Mouse (Mus musculus) liver, embryonic 16.5 days (tissue): ENCODE measurements at regions not wholly inside any gene's neighbourhood (a gene's known extent, or its start where the extent isn't known, plus 50 kb on each side); places are given as distances from the start of the nearest gene placed in this dataset.

Experiments used
- ATAC-seq: fragments of 200-750 bp; cut with Nextera tagmentation; 2 replicates; pipeline ENCODE4 v1.8.0; 2017; ENCODE audit warnings: low read depth, mild to moderate bottlenecking, moderate number of reproducible peaks, moderate library complexity
- H3K27ac ChIP-seq: fragments of 300-500 bp; sonication (generic); 2 replicates; pipeline ENCODE4 v1.5.1; 2014; ENCODE audit warnings: mild to moderate bottlenecking, low read length
- H3K27me3 ChIP-seq: fragments of 300-500 bp; sonication (generic); 2 replicates; pipeline ENCODE4 v1.6.1; 2014; ENCODE audit warnings: low read depth, low read length, mixed read lengths; ENCODE audit not compliant: control insufficient read depth, insufficient read depth
- H3K36me3 ChIP-seq: fragments of 300-500 bp; sonication (generic); 2 replicates; pipeline ENCODE4 v1.6.1; 2014; ENCODE audit warnings: mild to moderate bottlenecking; ENCODE audit not compliant: control insufficient read depth, insufficient read depth
- H3K4me1 ChIP-seq: fragments of 300-500 bp; sonication (generic); 2 replicates; pipeline ENCODE4 v1.6.1; 2014; ENCODE audit warnings: low read depth, low read length, mixed read lengths; ENCODE audit not compliant: control insufficient read depth
- H3K4me2 ChIP-seq: fragments of 300-500 bp; sonication (generic); 2 replicates; pipeline ENCODE4 v1.6.1; 2014; ENCODE audit warnings: low read depth, low read length, mixed read lengths
- H3K4me3 ChIP-seq: fragments of 300-500 bp; sonication (generic); 2 replicates; pipeline ENCODE4 v1.5.1; 2014; ENCODE audit warnings: low read depth, mild to moderate bottlenecking, low read length
- H3K9ac ChIP-seq: fragments of 300-500 bp; sonication (generic); 2 replicates; pipeline ENCODE4 v1.6.1; 2014; ENCODE audit warnings: low read depth, low read length
- H3K9me3 ChIP-seq: fragments of 300-500 bp; sonication (generic); replicated peaks from 2 replicates; pipeline ENCODE4 v1.6.1; 2016; ENCODE audit warnings: low read length; ENCODE audit not compliant: control insufficient read depth
- WGBS: fragments of 180-500 bp; shearing (Covaris S2); extraction: QIAGEN DNeasy Blood & Tissue Kit; methylation state at CpG from one replicate; pipeline ENCODE4 v1.1.7; 2014; ENCODE audit not compliant: insufficient replicate concordance; 5-methylcytosine and 5-hydroxymethylcytosine counted together

DNA sequence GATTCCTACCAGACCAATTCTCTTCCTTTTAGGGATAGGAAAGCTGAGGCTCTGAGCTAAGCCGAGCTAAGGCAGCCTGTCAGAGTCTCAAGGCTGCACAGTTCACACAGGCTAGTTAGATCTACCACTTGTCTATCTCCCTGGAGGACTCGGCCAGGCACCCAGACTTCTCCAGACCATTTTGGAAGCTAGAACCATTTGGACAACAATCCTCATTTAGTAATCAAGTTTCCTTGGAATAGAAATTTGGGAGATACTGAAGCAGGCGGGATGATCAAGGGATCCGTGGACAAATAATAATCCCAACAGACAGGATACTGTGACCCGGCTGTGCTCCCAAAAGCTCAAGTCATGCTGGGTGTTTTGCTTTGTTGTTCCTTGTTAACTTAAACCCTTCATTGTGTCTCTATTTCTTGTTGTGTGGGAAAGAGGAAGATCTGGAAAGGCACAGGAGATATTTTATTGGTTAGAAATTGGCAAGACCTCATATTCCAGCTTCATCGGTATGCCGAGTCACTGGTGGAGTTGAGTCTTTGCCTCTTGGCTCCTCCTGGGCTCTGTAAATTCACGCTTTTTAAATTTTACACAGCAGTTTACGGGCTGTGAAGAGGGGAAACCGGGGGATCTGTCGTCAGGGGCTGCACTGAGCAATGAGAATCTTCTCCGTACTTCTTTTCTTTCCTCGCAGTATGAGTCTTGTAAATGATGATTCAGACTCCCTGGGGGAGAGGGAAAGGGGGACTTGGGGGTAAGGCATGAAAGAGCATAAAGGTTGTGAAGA is 444.2 kb upstream of the Tnp1 start:
- no peak overlapping the region for H3K4me3 ChIP-seq
- H3K4me2 ChIP-seq: no peak overlapping the region
- WGBS: 62% methylated on average over 13 of the region's 13 CpGs
- H3K36me3 ChIP-seq: no peaks in the 10 kb centered on the region
- no peaks in the 10 kb centered on the region for H3K9me3 ChIP-seq
- no peak overlapping the region for H3K9ac ChIP-seq
- H3K27me3 ChIP-seq: no peaks in the 10 kb centered on the region
- H3K4me1 ChIP-seq: no peaks in the 10 kb centered on the region
- ATAC-seq: no peak
- H3K27ac ChIP-seq: no peak overlapping the region

DNA sequence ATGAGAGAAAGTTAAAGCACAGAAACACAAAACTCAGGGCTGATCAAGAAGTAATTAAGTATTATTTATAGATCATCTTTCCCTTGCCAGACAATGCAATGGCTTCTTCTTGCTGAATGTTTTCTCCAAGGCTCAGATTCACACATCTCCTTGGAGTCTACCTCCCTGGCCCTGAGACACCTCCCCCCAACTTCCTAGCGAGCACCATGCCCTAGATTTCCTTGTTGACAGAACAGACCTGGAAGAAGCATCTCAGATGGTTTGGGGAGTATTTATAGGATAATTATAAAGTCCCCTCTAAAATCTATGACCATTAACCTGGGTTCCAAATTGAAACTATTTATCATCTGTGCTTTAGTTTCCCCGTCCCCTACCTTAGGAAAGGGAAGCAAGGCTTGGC is 441.6 kb upstream of the Tnp1 start:
- H3K27ac ChIP-seq: no peak overlapping the region
- ATAC-seq: no peak
- no peaks in the 10 kb centered on the region for H3K36me3 ChIP-seq
- no peak overlapping the region for H3K9ac ChIP-seq
- no peak overlapping the region for H3K4me2 ChIP-seq
- 47% methylated on average over 2 of the region's 2 CpGs for WGBS
- H3K4me3 ChIP-seq: no peak overlapping the region
- H3K9me3 ChIP-seq: no peaks in the 10 kb centered on the region
- no peaks in the 10 kb centered on the region for H3K4me1 ChIP-seq
- H3K27me3 ChIP-seq: no peaks in the 10 kb centered on the region

DNA sequence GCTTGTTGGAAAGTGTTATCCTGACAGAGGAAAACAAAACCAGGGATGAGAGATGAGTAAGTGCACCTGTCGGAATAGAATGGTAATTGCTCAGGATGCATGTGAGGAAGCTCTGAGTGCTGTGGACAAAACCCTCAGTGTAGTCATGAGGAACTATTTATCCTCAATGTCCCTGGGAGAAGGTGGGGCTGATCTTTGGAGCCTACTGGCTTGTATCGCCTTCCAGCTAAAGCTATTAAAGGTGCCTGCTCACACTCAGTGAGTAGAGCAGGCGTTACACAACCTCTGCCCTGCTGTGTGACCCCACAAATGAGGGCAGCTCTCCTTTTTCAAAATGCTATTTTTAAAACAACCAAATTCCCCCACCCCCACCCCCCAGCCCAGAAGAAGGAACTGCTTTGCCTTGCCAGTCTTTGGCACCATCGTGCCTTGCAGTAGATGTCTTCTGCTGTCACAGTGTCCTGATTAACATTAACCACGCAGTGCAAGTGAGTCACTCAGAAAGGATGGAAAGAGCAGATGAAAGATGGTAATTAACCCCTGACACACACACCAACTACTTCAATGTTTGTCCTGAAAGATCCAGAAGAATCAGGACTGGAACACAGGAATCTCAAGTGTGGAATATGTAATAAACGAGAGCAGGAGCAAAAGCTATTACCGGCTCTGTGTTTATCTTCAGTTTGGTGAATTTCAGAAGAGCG is 440.8 kb upstream of the Tnp1 start:
- no peak for ATAC-seq
- Histone ChIP-seq H3K9me3 (no peaks in the 10 kb centered on the region), H3K4me2 (no peak overlapping the region), H3K9ac (no peak overlapping the region), H3K27me3 (no peaks in the 10 kb centered on the region), H3K4me1 (no peaks in the 10 kb centered on the region), H3K36me3 (no peaks in the 10 kb centered on the region), H3K27ac (no peak overlapping the region), H3K4me3 (no peak overlapping the region)
- WGBS: 52% methylated on average over 8 of the region's 8 CpGs

DNA sequence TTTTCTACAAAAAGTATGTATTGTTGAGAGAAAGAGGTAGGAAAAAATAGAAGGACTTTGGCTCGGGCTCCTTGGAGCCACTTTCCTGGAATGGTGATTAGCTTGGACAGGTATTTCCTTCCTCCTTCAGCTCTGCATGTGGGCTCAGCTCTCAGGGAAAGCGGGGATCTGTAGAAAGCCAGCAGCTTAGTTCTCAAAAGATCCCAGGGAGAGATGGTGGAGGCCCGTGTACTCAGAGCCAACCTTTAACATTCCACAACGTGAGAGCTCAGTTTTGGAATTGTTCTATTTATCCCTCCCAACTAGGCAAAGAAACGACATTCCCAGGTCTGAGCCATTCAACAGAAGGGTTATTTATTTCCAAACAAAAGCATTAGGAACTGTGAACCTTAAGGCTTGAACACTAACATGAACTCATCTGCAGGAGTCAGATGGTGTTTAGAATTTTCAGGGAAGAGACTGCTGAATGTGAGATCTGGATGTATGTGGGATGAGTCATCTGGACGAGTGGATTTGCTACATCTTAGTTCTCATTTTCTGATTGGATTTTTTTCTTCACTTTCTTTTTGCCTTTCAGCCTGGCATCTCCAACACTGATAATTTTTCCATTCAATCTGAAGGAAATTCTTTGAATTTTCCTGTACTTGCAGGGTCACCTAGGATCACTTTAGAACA is 428.6 kb upstream of the Tnp1 start:
- 33% methylated on average over 6 of the region's 6 CpGs for WGBS
- no peak overlapping the region for H3K27ac ChIP-seq
- no peaks in the 10 kb centered on the region for H3K36me3 ChIP-seq
- H3K4me1 ChIP-seq: no peaks in the 10 kb centered on the region
- H3K4me2 ChIP-seq: no peak overlapping the region
- H3K4me3 ChIP-seq: no peak overlapping the region
- H3K9ac ChIP-seq: no peak overlapping the region
- H3K9me3 ChIP-seq: no peaks in the 10 kb centered on the region
- no peaks in the 10 kb centered on the region for H3K27me3 ChIP-seq
- no peak for ATAC-seq

DNA sequence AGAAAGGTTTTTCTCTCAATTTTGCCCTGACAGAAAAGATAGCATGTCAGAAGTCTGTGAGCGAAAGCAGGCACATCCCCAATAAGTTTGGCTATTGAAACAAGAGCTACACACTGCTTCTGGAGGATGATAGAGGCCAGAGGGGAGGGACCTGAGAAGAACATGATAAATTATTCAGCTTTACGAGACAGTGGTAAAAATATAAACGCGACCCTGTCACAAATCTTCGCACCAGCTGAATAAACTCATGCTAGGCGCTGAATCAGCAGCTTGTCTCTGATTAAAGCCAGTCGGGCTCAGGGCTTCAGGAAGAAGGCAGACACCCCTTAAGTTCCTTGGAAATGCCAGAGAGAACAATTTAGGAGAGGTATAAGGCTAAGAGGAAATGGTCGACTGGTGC is 422.7 kb upstream of the Tnp1 start:
- Histone ChIP-seq H3K36me3 (no peaks in the 10 kb centered on the region), H3K9me3 (no peaks in the 10 kb centered on the region), H3K4me2 (no peak overlapping the region), H3K27ac (no peak overlapping the region), H3K9ac (no peak overlapping the region), H3K27me3 (no peaks in the 10 kb centered on the region), H3K4me3 (no peak overlapping the region), H3K4me1 (no peaks in the 10 kb centered on the region)
- no peak for ATAC-seq
- WGBS: 56% methylated on average over 8 of the region's 8 CpGs

GRCm38 (mm10) chr1:73428101-73428500 is 412.4 kb upstream of the Tnp1 start:
- Histone ChIP-seq H3K36me3 (no peaks in the 10 kb centered on the region), H3K27me3 (no peaks in the 10 kb centered on the region), H3K27ac (no peak overlapping the region), H3K4me3 (no peak overlapping the region), H3K9ac (no peak overlapping the region), H3K9me3 (no peaks in the 10 kb centered on the region), H3K4me1 (no peaks in the 10 kb centered on the region), H3K4me2 (no peak overlapping the region)
- no peak for ATAC-seq
- WGBS: 65% methylated on average over 4 of the region's 4 CpGs

DNA sequence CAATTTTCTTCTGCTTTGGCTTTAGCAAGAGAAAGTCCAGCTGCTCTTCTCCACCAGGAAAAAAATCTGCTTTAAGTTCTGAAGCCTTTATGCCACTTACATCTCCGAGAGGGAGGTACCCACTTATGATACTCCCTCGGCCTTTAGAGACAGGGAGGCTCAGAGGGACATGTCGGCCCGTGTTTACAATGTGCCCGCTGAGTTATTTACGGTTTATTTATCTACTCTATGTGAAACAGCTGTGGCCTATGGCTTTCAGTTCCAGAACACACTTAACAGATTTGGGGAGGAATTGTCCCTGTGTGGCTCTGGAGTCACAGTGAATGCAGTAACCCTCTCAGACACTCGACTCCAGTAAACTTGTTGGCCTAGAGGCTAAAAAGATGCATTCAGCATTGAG is 409.3 kb upstream of the Tnp1 start:
- H3K27ac ChIP-seq: no peak overlapping the region
- H3K27me3 ChIP-seq: no peaks in the 10 kb centered on the region
- H3K4me2 ChIP-seq: no peak overlapping the region
- H3K9ac ChIP-seq: no peak overlapping the region
- H3K4me3 ChIP-seq: no peak overlapping the region
- no peaks in the 10 kb centered on the region for H3K36me3 ChIP-seq
- H3K9me3 ChIP-seq: no peaks in the 10 kb centered on the region
- 51% methylated on average over 7 of the region's 7 CpGs for WGBS
- H3K4me1 ChIP-seq: no peaks in the 10 kb centered on the region
- ATAC-seq: no peak

GRCm38 (mm10) chr1:73418196-73418595 is 402.5 kb upstream of the Tnp1 start:
- 57% methylated on average over 2 of the region's 2 CpGs for WGBS
- Histone ChIP-seq H3K27me3 (no peaks in the 10 kb centered on the region), H3K9ac (no peak overlapping the region), H3K9me3 (no peaks in the 10 kb centered on the region), H3K36me3 (no peaks in the 10 kb centered on the region), H3K27ac (no peak overlapping the region), H3K4me3 (no peak overlapping the region), H3K4me1 (no peaks in the 10 kb centered on the region), H3K4me2 (no peak overlapping the region)
- no peak for ATAC-seq

DNA sequence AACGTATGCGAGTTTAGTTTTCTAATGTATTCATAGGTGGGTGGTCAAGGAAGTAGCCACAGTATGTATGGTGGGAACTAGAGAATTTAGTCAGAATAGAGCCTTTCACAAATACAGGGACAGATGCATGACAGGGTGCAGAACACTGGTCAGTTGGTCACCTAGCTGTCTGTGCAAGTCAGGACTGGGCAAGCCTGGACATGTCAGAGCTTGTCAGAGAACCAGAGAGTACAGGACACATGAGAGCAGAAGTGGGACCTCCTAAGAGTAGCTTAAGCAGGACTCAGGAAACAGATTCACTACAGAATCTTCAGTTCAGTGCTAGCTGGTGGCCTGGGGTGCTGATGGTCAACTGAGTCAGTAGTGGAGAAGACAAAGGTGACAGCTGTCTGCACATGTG is 395.7 kb upstream of the Tnp1 start:
- Histone ChIP-seq H3K36me3 (no peaks in the 10 kb centered on the region), H3K4me2 (no peak overlapping the region), H3K27ac (no peak overlapping the region), H3K4me1 (no peaks in the 10 kb centered on the region), H3K9ac (no peak overlapping the region), H3K9me3 (no peaks in the 10 kb centered on the region), H3K4me3 (no peak overlapping the region), H3K27me3 (no peaks in the 10 kb centered on the region)
- no peak for ATAC-seq
- 55% methylated on average over 2 of the region's 2 CpGs for WGBS
